Mouse (Mus musculus) kidney, adult 18-20 months (tissue): ENCODE results near the gene Msh4.
"Not testable (repeated sequence)": the region's sequence is repeated elsewhere in the genome, so short reads cannot be mapped to it uniquely, and the experiment has no call there.

Experiments
- DNase-seq: peaks from one replicate; pipeline ENCODE4 v3.0.0; 2021

Gene Msh4

GRCm38 (mm10) chr3:153849368-153850015, 56.4 kb downstream of the Msh4 start:
- peak; percentile 11 for DNase-seq

GRCm38 (mm10) chr3:153847207-153847733, 58.7 kb downstream of the Msh4 start:
- DNase-seq = no peak

GRCm38 (mm10) chr3:153846109-153846508, 59.8 kb downstream of the Msh4 start:
- no peak for DNase-seq

- no peak for DNase-seq
These were observed 60.4 kb downstream of the Msh4 start for GRCm38 (mm10) chr3:153845500-153845899.

- no peak for DNase-seq
These were observed 61.2 kb downstream of the Msh4 start for GRCm38 (mm10) chr3:153844757-153845156.

- no peak for DNase-seq
These were observed 61.9 kb downstream of the Msh4 start, which contains the start of gene Asb17 for GRCm38 (mm10) chr3:153844030-153844429. Gene Asb17, plus strand, starts transcription at chr3:153844209.

GRCm38 (mm10) chr3:153837593-153837992, 68.3 kb downstream of the Msh4 start:
- no peak for DNase-seq

GRCm38 (mm10) chr3:153836316-153836715, 69.6 kb downstream of the Msh4 start:
- DNase-seq = no peak

- DNase-seq = peak; percentile 71
These were observed 70.4 kb downstream of the Msh4 start for GRCm38 (mm10) chr3:153835455-153836086.

- no peak for DNase-seq
These were observed 71.9 kb downstream of the Msh4 start for GRCm38 (mm10) chr3:153834071-153834470.

- DNase-seq = no peak
These were observed 73.3 kb downstream of the Msh4 start for GRCm38 (mm10) chr3:153832654-153832945.

- no peak for DNase-seq
These were observed 73.9 kb downstream of the Msh4 start for GRCm38 (mm10) chr3:153831873-153832653.

GRCm38 (mm10) chr3:153831014-153831872, 74.7 kb downstream of the Msh4 start:
- no peak for DNase-seq

- DNase-seq = not testable (repeated sequence)
These were observed 76.2 kb downstream of the Msh4 start for GRCm38 (mm10) chr3:153829788-153830187.

- no peak for DNase-seq
These were observed 79.3 kb downstream of the Msh4 start for GRCm38 (mm10) chr3:153826616-153827015.

- no peak for DNase-seq
These were observed 80.7 kb downstream of the Msh4 start for GRCm38 (mm10) chr3:153825197-153825596.

- peak; percentile 15 for DNase-seq
These were observed 82.0 kb downstream of the Msh4 start for GRCm38 (mm10) chr3:153823671-153824515.

- no peak for DNase-seq
These were observed 86.5 kb downstream of the Msh4 start for GRCm38 (mm10) chr3:153819438-153819837.

GRCm38 (mm10) chr3:153818723-153819122, 87.2 kb downstream of the Msh4 start:
- no peak for DNase-seq

GRCm38 (mm10) chr3:153817376-153817890, 88.5 kb downstream of the Msh4 start:
- peak; percentile 29 for DNase-seq

- DNase-seq = no peak
These were observed 91.9 kb downstream of the Msh4 start for GRCm38 (mm10) chr3:153814026-153814425.

GRCm38 (mm10) chr3:153808406-153808805, 97.5 kb downstream of the Msh4 start:
- DNase-seq = no peak
